Mouse (Mus musculus): ENCODE data around the gene Smad1.

- TF ChIP-seq CTCF (IDR thresholded peaks at IDR 0.05; ENCODE audit: low read depth) (no peak), EP300 (IDR thresholded peaks at IDR 0.05; ENCODE audit: low read depth) (no peak)
These were observed 48.0 kb upstream of the Smad1 start for GRCm38 (mm10) chr8:79447260-79447853.
